Mouse (Mus musculus) hindbrain, embryonic 15.5 days (tissue): ENCODE results near the gene Col26a1. TPM values are rescaled to one million over a fixed set of nuclear protein-coding genes. Genes with fewer than 3 reads are reported as not detected.

Source experiments
- ATAC-seq: fragments of 200-750 bp; cut with Nextera tagmentation; 2 replicates; pipeline ENCODE4 v1.8.0; 2017; ENCODE audit warnings: low read depth, moderate number of reproducible peaks, moderate TSS enrichment; ENCODE audit not compliant: low FRiP score
- H3K27ac ChIP-seq: fragments of 300-500 bp; sonication (generic); replicated peaks from 2 replicates; pipeline ENCODE4 v1.5.1; 2015; ENCODE audit warnings: mild to moderate bottlenecking, inconsistent platforms
- H3K27me3 ChIP-seq: fragments of 300-500 bp; sonication (generic); 2 replicates; pipeline ENCODE4 v1.6.1; 2015; ENCODE audit warnings: control low read depth, inconsistent platforms
- H3K36me3 ChIP-seq: fragments of 300-500 bp; sonication (generic); 2 replicates; pipeline ENCODE4 v1.6.1; 2015; ENCODE audit warnings: control low read depth, inconsistent platforms
- H3K4me1 ChIP-seq: fragments of 300-500 bp; sonication (generic); replicated peaks from 2 replicates; pipeline ENCODE4 v1.6.1; 2015; ENCODE audit warnings: control low read depth, inconsistent platforms
- H3K4me2 ChIP-seq: fragments of 300-500 bp; sonication (generic); 2 replicates; pipeline ENCODE4 v1.6.1; 2015; ENCODE audit warnings: moderate library complexity, mild to moderate bottlenecking, inconsistent platforms
- H3K4me3 ChIP-seq: fragments of 300-500 bp; sonication (generic); 2 replicates; pipeline ENCODE4 v1.5.1; 2015; ENCODE audit warnings: mild to moderate bottlenecking, inconsistent platforms
- H3K9ac ChIP-seq: fragments of 300-500 bp; sonication (generic); 2 replicates; pipeline ENCODE4 v1.6.1; 2015; ENCODE audit warnings: inconsistent platforms
- H3K9me3 ChIP-seq: fragments of 300-500 bp; sonication (generic); 2 replicates; pipeline ENCODE4 v1.6.1; 2016; ENCODE audit warnings: control low read depth, inconsistent platforms
- WGBS: fragments of 180-500 bp; shearing (Covaris S2); methylation state at CpG from one replicate; pipeline ENCODE4 v1.1.7; 2015; 5-methylcytosine and 5-hydroxymethylcytosine counted together
- polyA plus RNA-seq: library from polyadenylated mRNA; unstranded; fragments of >200 nt; fragmentation: Nextera tagmentation; extraction: Ambion mirVana; gene quantifications from 2 replicates; pipeline ENCODE4 v1.2.1, GENCODE M21; 2015

Col26a1 gene
- polyA plus RNA-seq, 1 experiment from 2014 or later: 37.8 TPM

- H3K4me1 ChIP-seq: no peaks in the 10 kb centered on the region
- no peak for ATAC-seq
- H3K9ac ChIP-seq: no peak overlapping the region
- no peaks in the 10 kb centered on the region for H3K9me3 ChIP-seq
- H3K27me3 ChIP-seq: no peaks in the 10 kb centered on the region
- H3K4me2 ChIP-seq: no peak overlapping the region
- no peaks in the 10 kb centered on the region for H3K36me3 ChIP-seq
- WGBS: 88% methylated on average over 3 of the region's 3 CpGs
- H3K4me3 ChIP-seq: no peak overlapping the region
- H3K27ac ChIP-seq: no peak overlapping the region
Measured at GRCm38 (mm10) chr5:136833053-136833452, 50.0 kb downstream of the Col26a1 start.

GRCm38 (mm10) chr5:136830156-136830555 lies 52.9 kb downstream of the Col26a1 start:
- H3K4me1 ChIP-seq: no peaks in the 10 kb centered on the region
- H3K27ac ChIP-seq: no peak overlapping the region
- H3K4me2 ChIP-seq: no peak overlapping the region
- 58% methylated on average over 3 of the region's 3 CpGs for WGBS
- H3K36me3 ChIP-seq: no peaks in the 10 kb centered on the region
- no peak overlapping the region for H3K4me3 ChIP-seq
- no peak for ATAC-seq
- H3K9me3 ChIP-seq: no peaks in the 10 kb centered on the region
- no peak overlapping the region for H3K9ac ChIP-seq
- no peaks in the 10 kb centered on the region for H3K27me3 ChIP-seq

DNA sequence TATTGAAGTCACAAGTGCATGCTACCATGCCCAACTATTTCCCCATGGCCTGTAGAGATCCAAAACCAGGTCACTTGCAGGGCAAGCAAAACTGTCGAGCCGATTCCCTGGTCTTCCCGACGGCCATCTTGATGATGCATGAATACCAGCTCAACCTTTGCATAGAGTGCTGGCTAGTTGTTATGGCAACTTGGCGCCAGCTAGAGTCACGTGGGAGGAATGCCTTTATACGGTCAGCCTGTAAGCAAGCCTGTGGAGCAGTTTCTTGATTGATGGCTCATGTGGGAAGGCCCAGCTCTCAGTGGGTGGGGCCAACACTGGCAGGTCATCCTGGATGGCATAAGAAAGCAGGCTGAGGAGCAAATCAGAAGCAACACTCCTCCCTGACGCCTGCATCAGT lies 61.0 kb downstream of the Col26a1 start:
- Histone ChIP-seq H3K4me1 (no peaks in the 10 kb centered on the region), H3K4me2 (no peak overlapping the region), H3K9ac (no peak overlapping the region), H3K9me3 (no peaks in the 10 kb centered on the region), H3K27ac (no peak overlapping the region), H3K36me3 (no peaks in the 10 kb centered on the region), H3K4me3 (no peak overlapping the region), H3K27me3 (no peaks in the 10 kb centered on the region)
- ATAC-seq: no peak
- WGBS: 72% methylated on average over 8 of the region's 8 CpGs

GRCm38 (mm10) chr5:136820911-136821310 lies 62.1 kb downstream of the Col26a1 start:
- Histone ChIP-seq H3K9ac (no peak overlapping the region), H3K36me3 (no peaks in the 10 kb centered on the region), H3K4me1 (no peaks in the 10 kb centered on the region), H3K4me3 (no peak overlapping the region), H3K4me2 (no peak overlapping the region), H3K9me3 (no peaks in the 10 kb centered on the region), H3K27ac (no peak overlapping the region), H3K27me3 (no peaks in the 10 kb centered on the region)
- 95% methylated on average over 2 of the region's 2 CpGs for WGBS
- no peak for ATAC-seq

GRCm38 (mm10) chr5:136819686-136820085 lies 63.3 kb downstream of the Col26a1 start:
- no peaks in the 10 kb centered on the region for H3K9me3 ChIP-seq
- no peak for ATAC-seq
- H3K27ac ChIP-seq: no peak overlapping the region
- no peak overlapping the region for H3K4me2 ChIP-seq
- H3K9ac ChIP-seq: no peak overlapping the region
- H3K27me3 ChIP-seq: no peaks in the 10 kb centered on the region
- no peak overlapping the region for H3K4me3 ChIP-seq
- no peaks in the 10 kb centered on the region for H3K36me3 ChIP-seq
- H3K4me1 ChIP-seq: no peaks in the 10 kb centered on the region
- WGBS: 79% methylated on average over 11 of the region's 11 CpGs

DNA sequence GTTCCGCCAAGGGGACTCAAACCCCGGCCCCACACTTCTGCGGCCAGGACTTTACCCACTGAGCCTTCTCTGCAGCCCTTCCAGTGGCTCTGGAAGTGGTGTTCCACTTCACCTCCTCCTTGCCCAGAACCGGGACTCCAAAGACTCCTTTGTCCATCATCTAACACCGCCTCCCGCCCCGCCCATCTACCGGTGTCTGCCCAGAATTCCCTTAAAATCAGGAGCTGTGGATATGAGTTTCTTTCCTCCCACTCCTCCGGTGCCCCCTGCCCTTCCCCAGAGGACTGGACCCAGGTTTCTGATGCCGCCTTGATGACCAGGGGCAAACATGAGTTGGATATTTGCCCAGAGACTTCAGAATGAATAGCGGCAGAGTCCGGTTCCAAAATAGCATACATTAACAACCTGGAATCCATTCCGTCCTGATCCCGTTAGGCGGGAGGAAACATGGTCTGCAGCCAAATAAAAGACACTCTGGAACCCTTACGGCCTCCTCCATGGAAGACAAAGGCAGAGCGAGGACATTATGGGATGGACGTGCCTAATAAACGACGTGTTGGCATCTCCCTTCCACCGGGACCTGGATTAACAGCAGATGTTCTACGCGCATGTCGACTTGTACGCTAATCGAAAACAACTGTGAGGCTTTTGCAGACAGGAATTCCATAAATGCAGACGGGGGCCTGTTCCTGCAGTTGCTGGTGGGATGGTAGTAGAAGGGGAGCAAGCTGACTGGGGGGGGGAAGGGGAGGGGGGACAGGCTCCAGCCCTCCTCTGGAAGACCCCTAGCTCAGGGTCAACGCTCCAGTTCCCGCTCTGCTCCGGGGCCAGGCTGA lies 72.3 kb downstream of the Col26a1 start:
- peak overlapping the region; percentile 33 for H3K4me2 ChIP-seq
- ATAC-seq: no peak
- no peak overlapping the region for H3K9ac ChIP-seq
- H3K27ac ChIP-seq: no peak overlapping the region
- no peaks in the 10 kb centered on the region for H3K4me1 ChIP-seq
- no peak overlapping the region for H3K4me3 ChIP-seq
- no peaks in the 10 kb centered on the region for H3K36me3 ChIP-seq
- H3K27me3 ChIP-seq: no peaks in the 10 kb centered on the region
- H3K9me3 ChIP-seq: no peaks in the 10 kb centered on the region
- 57% methylated on average over 30 of the region's 30 CpGs for WGBS

- no peak overlapping the region for H3K27ac ChIP-seq
- peaks cover 11% of the 10 kb centered on the region for H3K4me1 ChIP-seq
- H3K9me3 ChIP-seq: no peaks in the 10 kb centered on the region
- H3K9ac ChIP-seq: no peak overlapping the region
- 79% methylated on average over 16 of the region's 16 CpGs for WGBS
- H3K27me3 ChIP-seq: no peaks in the 10 kb centered on the region
- no peak for ATAC-seq
- no peaks in the 10 kb centered on the region for H3K36me3 ChIP-seq
- H3K4me3 ChIP-seq: no peak overlapping the region
- no peak overlapping the region for H3K4me2 ChIP-seq
Measured at GRCm38 (mm10) chr5:136806379-136807056, 76.5 kb downstream of the Col26a1 start.

DNA sequence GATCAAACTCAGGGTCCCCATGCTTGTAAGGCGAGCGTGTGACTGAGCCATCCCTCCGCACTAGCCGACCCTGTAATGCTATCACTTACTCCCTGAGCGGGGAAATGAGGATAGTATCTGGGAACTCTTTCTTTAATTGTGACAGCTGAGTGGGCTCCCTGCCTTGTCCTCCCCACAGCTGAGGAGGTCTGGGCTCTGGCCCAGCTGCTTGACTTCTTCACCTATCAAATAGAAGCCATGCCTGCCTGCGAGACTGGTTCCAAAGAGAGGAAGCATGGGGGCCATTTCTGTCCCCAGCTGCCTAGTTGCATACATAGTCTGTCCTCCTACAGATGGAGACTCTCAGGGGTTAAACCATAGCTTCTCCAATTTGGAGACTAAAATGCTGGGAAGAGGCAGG lies 78.0 kb downstream of the Col26a1 start:
- Histone ChIP-seq H3K4me3 (no peak overlapping the region), H3K9ac (no peak overlapping the region), H3K9me3 (no peaks in the 10 kb centered on the region), H3K27me3 (no peaks in the 10 kb centered on the region), H3K4me2 (no peak overlapping the region), H3K4me1 (peaks cover 11% of the 10 kb centered on the region), H3K36me3 (no peaks in the 10 kb centered on the region), H3K27ac (no peak overlapping the region)
- ATAC-seq: no peak
- 66% methylated on average over 6 of the region's 6 CpGs for WGBS

DNA sequence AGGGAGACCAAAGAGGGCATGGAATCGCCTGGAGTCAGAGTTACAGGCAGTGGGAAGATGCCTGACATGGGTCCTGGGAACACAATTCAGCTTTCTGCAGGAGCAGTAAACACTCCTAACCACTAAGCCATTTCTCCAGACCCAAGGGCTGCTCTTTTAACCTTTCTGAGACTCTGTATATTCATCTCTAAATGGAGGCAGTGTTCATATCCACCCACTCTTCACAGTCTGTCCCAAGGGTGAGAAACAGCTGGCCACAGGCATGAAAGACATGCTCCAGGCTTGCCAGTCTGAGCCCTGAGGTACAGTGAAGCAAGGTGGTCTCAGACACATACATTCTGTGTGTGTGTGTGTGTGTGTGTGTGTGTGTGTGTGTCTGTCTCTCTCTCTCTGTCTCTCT lies 78.8 kb downstream of the Col26a1 start:
- ATAC-seq: no peak
- no peak overlapping the region for H3K4me2 ChIP-seq
- WGBS: 34% methylated on average over 1 of the region's 1 CpGs

DNA sequence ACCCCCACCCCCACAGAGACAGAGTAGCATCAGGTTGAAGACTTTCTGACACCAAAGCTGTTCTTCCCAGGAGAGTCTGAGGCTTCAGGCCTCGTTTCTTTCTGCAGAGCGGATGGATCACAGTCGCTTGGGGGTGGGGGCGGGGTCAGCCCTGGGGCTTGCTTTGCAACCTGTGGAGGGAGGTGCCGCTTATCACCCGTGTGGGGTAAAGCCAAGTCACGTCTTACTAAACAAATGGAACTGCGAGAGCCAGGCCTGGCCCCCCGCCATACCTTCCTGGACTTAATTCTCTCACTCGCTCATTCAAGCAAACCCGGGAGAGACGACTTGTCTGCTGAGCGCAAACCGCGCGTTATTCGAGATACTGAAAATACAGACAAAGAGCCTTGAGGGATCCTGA lies 80.3 kb downstream of the Col26a1 start:
- H3K9ac ChIP-seq: peak overlapping the region; percentile 2; the same call in 1 of the 2 replicates
- peak overlapping the region; percentile 9; the same call in 1 of the 2 replicates for H3K4me3 ChIP-seq
- peaks cover 11% of the 10 kb centered on the region for H3K4me1 ChIP-seq
- 5% methylated on average over 17 of the region's 17 CpGs for WGBS
- no peaks in the 10 kb centered on the region for H3K27me3 ChIP-seq
- no peak for ATAC-seq
- no peaks in the 10 kb centered on the region for H3K36me3 ChIP-seq
- H3K27ac ChIP-seq: no peak overlapping the region; the same call in 1 of the 2 replicates
- H3K4me2 ChIP-seq: peak overlapping the region; percentile 45
- H3K9me3 ChIP-seq: no peaks in the 10 kb centered on the region

More for the DNA sequence above, 78.8 kb downstream of the Col26a1 start:
- Histone ChIP-seq H3K4me3 (no peak overlapping the region), H3K4me1 (peaks cover 11% of the 10 kb centered on the region), H3K9me3 (no peaks in the 10 kb centered on the region), H3K36me3 (no peaks in the 10 kb centered on the region), H3K9ac (no peak overlapping the region), H3K27ac (no peak overlapping the region), H3K27me3 (no peaks in the 10 kb centered on the region)

- Histone ChIP-seq H3K4me1 (no peaks in the 10 kb centered on the region), H3K9me3 (no peaks in the 10 kb centered on the region), H3K9ac (no peak overlapping the region), H3K27ac (no peak overlapping the region), H3K27me3 (no peaks in the 10 kb centered on the region), H3K4me2 (no peak overlapping the region), H3K4me3 (no peak overlapping the region), H3K36me3 (no peaks in the 10 kb centered on the region)
- no peak for ATAC-seq
- WGBS: 26% methylated on average over 2 of the region's 2 CpGs
Measured at GRCm38 (mm10) chr5:136796917-136797316, 86.1 kb downstream of the Col26a1 start.

DNA sequence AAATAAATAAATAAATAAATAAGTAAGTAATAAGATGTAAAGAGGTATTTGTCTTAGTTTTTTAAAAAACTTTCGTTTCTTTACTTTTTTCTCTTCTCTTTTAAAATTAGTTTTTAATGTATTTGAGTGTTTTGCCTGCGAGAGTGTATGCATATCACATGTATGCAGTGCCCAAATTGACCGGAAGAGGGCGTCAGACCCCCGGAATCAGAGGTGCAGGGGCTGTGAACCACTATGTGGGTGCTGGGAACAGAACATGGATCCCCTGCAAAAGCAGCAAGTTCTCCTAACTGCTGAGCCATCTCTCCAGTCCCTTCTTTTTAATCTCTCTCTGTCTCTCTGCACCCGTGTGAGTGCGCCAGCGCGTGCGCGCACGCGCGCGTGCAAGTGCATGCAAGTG lies 89.2 kb downstream of the Col26a1 start:
- Histone ChIP-seq H3K9me3 (no peaks in the 10 kb centered on the region), H3K4me3 (no peak overlapping the region), H3K9ac (no peak overlapping the region), H3K27me3 (no peaks in the 10 kb centered on the region), H3K27ac (no peak overlapping the region), H3K36me3 (no peaks in the 10 kb centered on the region), H3K4me2 (no peak overlapping the region), H3K4me1 (0 out of 2 replicates have a peak, but pooled peaks cover 5% of the 10 kb centered on the region)
- 89% methylated on average over 15 of the region's 15 CpGs for WGBS
- ATAC-seq: no peak
